Mouse (Mus musculus) kidney, embryonic 16.5 days (tissue): ENCODE data around the gene Nos1ap. TPM values are rescaled to one million over a fixed set of nuclear protein-coding genes. Genes with fewer than 3 reads are reported as not detected.

Experiments used
- ATAC-seq: fragments of 200-750 bp; cut with Nextera tagmentation; 2 replicates; pipeline ENCODE4 v1.8.0; 2017; ENCODE audit warnings: moderate TSS enrichment; ENCODE audit not compliant: low FRiP score, low TSS enrichment
- H3K27ac ChIP-seq: fragments of 300-500 bp; sonication (generic); 2 replicates; pipeline ENCODE4 v1.5.1; 2014; ENCODE audit warnings: low read length
- H3K27me3 ChIP-seq: fragments of 300-500 bp; sonication (generic); 2 replicates; pipeline ENCODE4 v1.6.1; 2014; ENCODE audit warnings: low read length, control low read depth, mixed read lengths; ENCODE audit not compliant: insufficient read depth
- H3K36me3 ChIP-seq: fragments of 300-500 bp; sonication (generic); 2 replicates; pipeline ENCODE4 v1.6.1; 2014; ENCODE audit warnings: low read length, control low read depth, mixed read lengths; ENCODE audit not compliant: insufficient read depth
- H3K4me1 ChIP-seq: fragments of 300-500 bp; sonication (generic); 2 replicates; pipeline ENCODE4 v1.6.1; 2014; ENCODE audit warnings: low read length, control low read depth, mixed read lengths; ENCODE audit not compliant: insufficient read depth
- H3K4me2 ChIP-seq: fragments of 300-500 bp; sonication (generic); replicated peaks from 2 replicates; pipeline ENCODE4 v1.6.1; 2014; ENCODE audit warnings: low read depth, low read length
- H3K4me3 ChIP-seq: fragments of 300-500 bp; sonication (generic); 2 replicates; pipeline ENCODE4 v1.5.1; 2014; ENCODE audit warnings: mild to moderate bottlenecking, low read length
- H3K9ac ChIP-seq: fragments of 300-500 bp; sonication (generic); replicated peaks from 2 replicates; pipeline ENCODE4 v1.6.1; 2014; ENCODE audit warnings: low read length
- H3K9me3 ChIP-seq: fragments of 300-500 bp; sonication (generic); 2 replicates; pipeline ENCODE4 v1.6.1; 2016; ENCODE audit warnings: low read length, control low read depth
- WGBS: fragments of 180-500 bp; shearing (Covaris S2); extraction: QIAGEN DNeasy Blood & Tissue Kit; methylation state at CpG from one replicate; pipeline ENCODE4 v1.1.7; 2014; 5-methylcytosine and 5-hydroxymethylcytosine counted together
- polyA plus RNA-seq: library from polyadenylated mRNA; unstranded; fragments of >200 nt; fragmentation: Nextera tagmentation; extraction: Ambion mirVana; gene quantifications from 2 replicates; pipeline ENCODE4 v1.2.1, GENCODE M21; 2015

Nos1ap gene
- polyA plus RNA-seq, 1 experiment from 2014 or later, result 18.0 TPM

GRCm38 (mm10) chr1:170419961-170420360 is 169.7 kb downstream of the Nos1ap start:
- Histone ChIP-seq H3K27ac (no peak overlapping the region), H3K36me3 (no peaks in the 10 kb centered on the region), H3K9ac (no peak overlapping the region), H3K27me3 (no peaks in the 10 kb centered on the region), H3K9me3 (no peaks in the 10 kb centered on the region), H3K4me2 (no peak overlapping the region), H3K4me1 (peaks cover 17% of the 10 kb centered on the region), H3K4me3 (no peak overlapping the region)
- no peak for ATAC-seq
- WGBS, result 88% methylated on average over 3 of the region's 3 CpGs

GRCm38 (mm10) chr1:170418131-170418530 is 171.5 kb downstream of the Nos1ap start:
- H3K27me3 ChIP-seq, result no peaks in the 10 kb centered on the region
- H3K4me1 ChIP-seq, result peaks cover 17% of the 10 kb centered on the region
- no peak overlapping the region for H3K4me2 ChIP-seq
- H3K36me3 ChIP-seq, result no peaks in the 10 kb centered on the region
- no peak overlapping the region for H3K27ac ChIP-seq
- 44% methylated on average over 1 of the region's 1 CpGs for WGBS
- ATAC-seq, result no peak
- H3K9me3 ChIP-seq, result no peaks in the 10 kb centered on the region
- H3K4me3 ChIP-seq, result no peak overlapping the region
- H3K9ac ChIP-seq, result no peak overlapping the region

DNA sequence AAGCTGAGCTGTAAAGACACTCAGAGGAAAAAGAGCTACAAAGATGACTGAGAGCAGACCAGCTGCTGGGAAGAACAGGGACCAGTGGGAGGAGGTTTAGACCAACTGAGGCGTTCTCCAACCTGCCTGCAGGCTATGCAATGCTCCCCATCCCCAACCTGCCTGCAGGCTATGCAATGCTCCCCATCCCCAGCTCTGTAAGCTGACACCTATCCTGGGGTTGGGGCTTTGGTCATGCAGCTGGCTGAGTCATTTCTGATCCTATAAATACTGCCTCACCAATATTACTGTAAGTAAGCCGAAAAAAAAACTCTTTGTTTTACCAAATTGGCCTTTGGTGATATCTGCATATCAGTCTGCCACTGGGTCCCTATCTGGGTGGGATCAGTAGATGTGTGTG is 172.7 kb downstream of the Nos1ap start:
- H3K36me3 ChIP-seq, result no peaks in the 10 kb centered on the region
- 52% methylated on average over 2 of the region's 2 CpGs for WGBS
- no peak for ATAC-seq
- H3K4me3 ChIP-seq, result no peak overlapping the region
- no peaks in the 10 kb centered on the region for H3K27me3 ChIP-seq
- H3K4me2 ChIP-seq, result no peak overlapping the region
- H3K9me3 ChIP-seq, result no peaks in the 10 kb centered on the region
- H3K4me1 ChIP-seq, result peaks cover 17% of the 10 kb centered on the region
- no peak overlapping the region for H3K27ac ChIP-seq
- H3K9ac ChIP-seq, result no peak overlapping the region

GRCm38 (mm10) chr1:170416206-170416605 is 173.5 kb downstream of the Nos1ap start:
- Histone ChIP-seq H3K27ac (no peak overlapping the region), H3K4me1 (peaks cover 17% of the 10 kb centered on the region), H3K27me3 (no peaks in the 10 kb centered on the region), H3K9ac (no peak overlapping the region), H3K9me3 (no peaks in the 10 kb centered on the region), H3K36me3 (no peaks in the 10 kb centered on the region), H3K4me2 (no peak overlapping the region), H3K4me3 (no peak overlapping the region)
- WGBS, result 50% methylated on average over 6 of the region's 6 CpGs
- ATAC-seq, result no peak

- no peak overlapping the region for H3K27ac ChIP-seq
- peaks cover 17% of the 10 kb centered on the region for H3K4me1 ChIP-seq
- H3K9ac ChIP-seq, result no peak overlapping the region
- no peak for ATAC-seq
- H3K4me2 ChIP-seq, result no peak overlapping the region
- H3K27me3 ChIP-seq, result no peaks in the 10 kb centered on the region
- H3K36me3 ChIP-seq, result no peaks in the 10 kb centered on the region
- no peak overlapping the region for H3K4me3 ChIP-seq
- WGBS, result 69% methylated on average over 3 of the region's 3 CpGs
- H3K9me3 ChIP-seq, result no peaks in the 10 kb centered on the region
Measured at GRCm38 (mm10) chr1:170415395-170415794, 174.3 kb downstream of the Nos1ap start.

- Histone ChIP-seq H3K4me2 (no peak overlapping the region), H3K4me3 (no peak overlapping the region), H3K36me3 (no peaks in the 10 kb centered on the region), H3K27me3 (no peaks in the 10 kb centered on the region), H3K4me1 (no peaks in the 10 kb centered on the region), H3K9ac (no peak overlapping the region), H3K9me3 (no peaks in the 10 kb centered on the region), H3K27ac (no peak overlapping the region)
- 87% methylated on average over 8 of the region's 8 CpGs for WGBS
- ATAC-seq, result no peak
Measured at GRCm38 (mm10) chr1:170410402-170411191, 179.1 kb downstream of the Nos1ap start.

DNA sequence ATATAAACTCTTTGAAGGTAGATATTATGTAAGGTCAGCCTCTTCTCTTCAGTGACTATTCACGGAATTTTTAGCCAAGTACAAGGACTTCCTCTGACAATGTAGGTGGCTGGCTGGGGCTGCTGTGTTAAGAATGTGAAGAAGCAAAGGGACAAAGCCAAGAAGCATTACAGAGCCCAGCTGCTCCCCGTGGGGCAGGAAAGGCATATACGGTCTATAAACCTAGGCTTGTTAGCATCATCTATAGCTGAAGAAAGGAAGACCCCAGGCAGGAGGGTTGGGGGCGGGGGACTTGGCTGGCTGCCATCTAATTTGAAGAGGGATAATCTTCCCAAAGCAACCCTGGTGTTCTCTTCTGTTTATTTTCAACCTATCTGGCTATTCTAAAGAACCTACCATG is 180.6 kb downstream of the Nos1ap start:
- Histone ChIP-seq H3K9ac (no peak overlapping the region), H3K27me3 (no peaks in the 10 kb centered on the region), H3K4me3 (no peak overlapping the region), H3K27ac (no peak overlapping the region), H3K4me2 (no peak overlapping the region), H3K9me3 (no peaks in the 10 kb centered on the region), H3K4me1 (no peaks in the 10 kb centered on the region), H3K36me3 (no peaks in the 10 kb centered on the region)
- no peak for ATAC-seq
- 34% methylated on average over 4 of the region's 4 CpGs for WGBS

DNA sequence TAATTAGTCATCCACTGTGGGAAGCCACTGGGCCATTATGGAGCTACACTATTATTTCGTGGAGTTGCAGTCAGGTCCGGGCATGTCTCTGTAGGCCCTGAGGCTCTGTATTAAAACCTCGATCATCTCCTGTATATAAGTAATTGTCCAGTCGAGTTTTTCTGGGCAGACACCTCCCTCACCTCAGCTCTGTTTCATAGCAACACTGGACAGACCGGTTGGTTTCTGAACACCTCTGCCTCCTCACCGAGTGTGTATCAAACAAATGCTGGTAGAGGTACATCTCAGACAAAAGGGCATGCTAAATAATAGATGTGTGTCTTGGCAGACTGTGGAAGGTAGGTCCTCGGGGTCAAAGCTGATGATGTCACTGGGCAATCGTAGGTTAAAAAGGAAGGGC is 182.7 kb downstream of the Nos1ap start:
- Histone ChIP-seq H3K9me3 (no peaks in the 10 kb centered on the region), H3K4me3 (no peak overlapping the region), H3K27me3 (no peaks in the 10 kb centered on the region), H3K9ac (no peak overlapping the region), H3K4me2 (no peak overlapping the region), H3K36me3 (no peaks in the 10 kb centered on the region), H3K4me1 (peaks cover 3% of the 10 kb centered on the region; the same call in 1 of the 2 replicates), H3K27ac (no peak overlapping the region)
- no peak for ATAC-seq
- 88% methylated on average over 8 of the region's 8 CpGs for WGBS

DNA sequence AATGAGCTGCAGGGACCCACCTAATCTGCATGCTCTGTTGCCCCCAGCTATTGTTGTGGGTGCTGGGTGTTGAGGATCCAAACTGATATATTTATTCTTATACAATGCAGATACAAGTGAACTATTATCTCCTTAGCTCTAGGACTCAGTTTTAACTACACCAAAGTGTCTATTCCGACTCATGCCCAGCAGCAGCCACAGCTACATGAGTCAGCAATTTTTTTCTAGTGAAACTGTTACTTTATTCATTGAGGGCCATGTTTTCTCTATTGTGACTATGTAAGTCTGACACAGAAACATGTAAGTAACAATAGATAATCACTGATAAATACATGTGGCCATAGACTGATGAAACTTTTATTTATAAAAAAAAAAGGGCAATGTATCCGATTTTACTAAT is 184.5 kb downstream of the Nos1ap start:
- no peak overlapping the region for H3K4me3 ChIP-seq
- 80% methylated on average over 2 of the region's 2 CpGs for WGBS
- H3K9me3 ChIP-seq, result no peaks in the 10 kb centered on the region
- no peak overlapping the region for H3K4me2 ChIP-seq
- H3K9ac ChIP-seq, result no peak overlapping the region
- no peak for ATAC-seq
- H3K36me3 ChIP-seq, result no peaks in the 10 kb centered on the region
- no peak overlapping the region for H3K27ac ChIP-seq
- no peaks in the 10 kb centered on the region for H3K27me3 ChIP-seq
- H3K4me1 ChIP-seq, result peaks cover 7% of the 10 kb centered on the region; the same call in 1 of the 2 replicates

DNA sequence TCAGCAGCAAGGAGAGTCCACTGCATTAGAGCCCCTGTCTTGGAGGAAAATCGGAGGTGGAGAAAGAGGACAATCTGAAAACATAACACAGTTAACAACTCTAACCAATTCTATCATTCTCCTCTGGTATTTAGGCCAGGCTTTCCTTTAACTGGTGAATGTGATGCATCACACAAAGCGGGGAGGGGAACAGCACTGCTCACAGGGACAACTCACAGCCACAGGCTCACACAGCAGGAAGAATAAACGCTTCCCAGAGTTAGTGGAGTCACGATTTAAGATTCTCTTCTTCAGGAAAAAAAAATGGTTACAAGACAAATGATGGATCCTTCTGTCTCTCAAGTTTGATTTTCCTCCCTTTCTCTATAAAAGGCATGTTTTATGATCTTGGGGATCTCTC is 187.0 kb downstream of the Nos1ap start:
- Histone ChIP-seq H3K27me3 (no peaks in the 10 kb centered on the region), H3K4me1 (peaks cover 7% of the 10 kb centered on the region; the same call in 1 of the 2 replicates), H3K9ac (no peak overlapping the region), H3K4me2 (no peak overlapping the region), H3K4me3 (no peak overlapping the region), H3K9me3 (no peaks in the 10 kb centered on the region), H3K27ac (no peak overlapping the region), H3K36me3 (no peaks in the 10 kb centered on the region)
- WGBS, result 54% methylated on average over 4 of the region's 4 CpGs
- ATAC-seq, result no peak
